Comparison of ENCODE assay signal across 9 mouse cellular contexts in the genomic region with DNA sequence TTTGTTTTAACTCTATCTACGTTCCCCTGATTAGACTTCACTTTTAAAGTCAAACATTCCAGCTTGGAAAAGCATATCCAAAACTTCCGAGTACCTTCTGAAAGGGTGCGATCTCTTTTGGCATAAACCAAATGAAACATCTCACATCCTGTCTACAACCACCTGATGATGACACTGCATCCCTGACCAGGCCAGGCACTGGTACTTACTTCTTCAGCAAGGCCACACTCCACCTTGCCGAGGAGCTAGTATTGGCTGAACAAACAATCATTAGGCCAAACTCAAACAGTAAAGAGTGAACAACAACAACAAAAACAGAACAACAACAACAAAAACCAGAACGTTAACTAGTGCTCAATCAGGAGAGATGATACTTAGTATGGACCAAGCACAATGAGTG. TPM values are rescaled to one million over a fixed set of nuclear protein-coding genes. Genes with fewer than 3 reads are reported as not detected.
DNase-seq lines count a peak whose midpoint lies in the region; ATAC-seq and TF ChIP-seq lines count a peak whose summit lies in the region.
"Had no signal": no experiment of that assay in that cellular context is flagged by ENCODE, and none has a peak within 500 bp of the region (broad histone marks: within the 10 kb centered on the region; RNA-seq: fewer than 3 reads in every experiment).

No protein-coding gene starts in this region.

- H3K79me2 ChIP-seq in liver, adult 2 months (ENCODE audit: control insufficient read depth, insufficient read depth, low read length) = peaks cover 29% of the 10 kb centered on the region; the same call in 1 of the 2 replicates

- peak overlapping the region; percentile 61 for H3K27ac ChIP-seq in liver, adult 2 months (replicated peaks; ENCODE audit: insufficient read depth, low read depth, low read length)
- no peak overlapping the region for H3K27ac ChIP-seq in embryonic fibroblast, embryonic 13.5 days (ENCODE audit: insufficient read depth, low read length)
- H3K27ac ChIP-seq in limb, embryonic 10.5 days = peak overlapping the region; percentile 94
- no peak overlapping the region for H3K27ac ChIP-seq in neural tube, embryonic 12.5 days

- H3K27me3 ChIP-seq in liver, adult 2 months (ENCODE audit: control insufficient read depth, insufficient read depth, low read length) = no peaks in the 10 kb centered on the region
- H3K27me3 ChIP-seq in limb, embryonic 10.5 days (ENCODE audit: low read depth, poor library complexity, severe bottlenecking) = no peaks in the 10 kb centered on the region
- no peaks in the 10 kb centered on the region for H3K27me3 ChIP-seq in neural tube, embryonic 12.5 days (replicated peaks)

- no peak for TF ChIP-seq POLR2A in liver, adult 2 months (IDR thresholded peaks at IDR 0.05; ENCODE audit: extremely low read depth, insufficient read depth, low read length)
- TF ChIP-seq POLR2A in embryonic fibroblast, embryonic 13.5 days (IDR thresholded peaks at IDR 0.05; ENCODE audit: low read depth, low read length) = no peak

- peaks cover 26% of the 10 kb centered on the region for H3K4me1 ChIP-seq in liver, adult 2 months (ENCODE audit: control insufficient read depth, insufficient read depth, low read length)
- peaks cover 4% of the 10 kb centered on the region for H3K4me1 ChIP-seq in embryonic fibroblast, embryonic 13.5 days (ENCODE audit: control insufficient read depth, insufficient read depth, low read length)
- H3K4me1 ChIP-seq in limb, embryonic 10.5 days = peaks cover 27% of the 10 kb centered on the region
- peaks cover 29% of the 10 kb centered on the region for H3K4me1 ChIP-seq in neural tube, embryonic 12.5 days

- peak; percentile 57 for DNase-seq in liver, adult 2 months (ENCODE audit: extremely low read depth, low read depth, low spot score)
- DNase-seq in liver = no peak
- DNase-seq in limb, embryonic 10.5 days (ENCODE audit: low spot score) = no peak
- DNase-seq in gastrocnemius, adult 18-20 months (ENCODE audit: low spot score) = no peak
- no peak for DNase-seq in frontal cortex, adult 2 months (ENCODE audit: extremely low spot score in 1 of 2, low spot score in 1 of 2)
- DNase-seq: embryo, embryonic 11 days had no signal

- peak overlapping the region; percentile 62 for H3K9ac ChIP-seq in liver, adult 2 months (ENCODE audit: low read depth, low read length)
- peak overlapping the region; percentile 92 for H3K9ac ChIP-seq in neural tube, embryonic 12.5 days

- H3K36me3 ChIP-seq in liver, adult 2 months (ENCODE audit: control insufficient read depth, insufficient read depth, low read length) = peaks cover 19% of the 10 kb centered on the region
- H3K36me3 ChIP-seq in limb, embryonic 10.5 days = peaks cover 43% of the 10 kb centered on the region
- H3K36me3 ChIP-seq in neural tube, embryonic 12.5 days = peaks cover 7% of the 10 kb centered on the region

- no peak for ATAC-seq in neural tube, embryonic 12.5 days (ENCODE audit: low FRiP score, low read depth)
- ATAC-seq in megakaryocyte-erythroid progenitor cell, adult 5-6 weeks (replicated peaks; ENCODE audit: low FRiP score, low TSS enrichment, poor library complexity, severe bottlenecking) = no peak

- peak overlapping the region; percentile 72 for H3K4me2 ChIP-seq in neural tube, embryonic 12.5 days (replicated peaks)

- H3K4me3 ChIP-seq in liver, adult 2 months (ENCODE audit: insufficient read depth, low read depth, low read length) = peak overlapping the region; percentile 78
- peak overlapping the region; percentile 90 for H3K4me3 ChIP-seq in embryonic fibroblast, embryonic 13.5 days (ENCODE audit: insufficient read depth, low read length)
- peak overlapping the region; percentile 87 for H3K4me3 ChIP-seq in limb, embryonic 10.5 days
- H3K4me3 ChIP-seq in neural tube, embryonic 12.5 days = peak overlapping the region; percentile 76

- no peak for TF ChIP-seq CTCF in liver, adult 2 months (IDR thresholded peaks at IDR 0.05; ENCODE audit: low read depth, low read length)
- TF ChIP-seq CTCF in embryonic fibroblast, embryonic 13.5 days (IDR thresholded peaks at IDR 0.05; ENCODE audit: borderline replicate concordance, insufficient read depth, low read length) = no peak

- H3K9me3 ChIP-seq in limb, embryonic 10.5 days (replicated peaks) = no peaks in the 10 kb centered on the region
- H3K9me3 ChIP-seq in neural tube, embryonic 12.5 days = no peaks in the 10 kb centered on the region

- 16% methylated on average over 5 of the region's 5 CpGs for WGBS in liver, adult 2 months
- WGBS in limb, embryonic 10.5 days = 66% methylated on average over 5 of the region's 5 CpGs
- WGBS in neural tube, embryonic 12.5 days = 74% methylated on average over 5 of the region's 5 CpGs

RNA-seq across cellular contexts. Expression of gene Pdia4, which starts 1.9 kb away (rescaled TPM):
- 244 and 280 TPM in 2 replicates for total RNA-seq in liver, adult 2 months (2014; rRNA removed)
- polyA plus RNA-seq in liver, adult 2 months (2012; rRNA removed) = 69.4 and 76.6 TPM in 2 replicates
- polyA plus RNA-seq in embryonic fibroblast, embryonic 13.5 days (2011; ENCODE audit: insufficient read length, low read depth, missing spikeins) = 324 and 337 TPM in 2 replicates
- 284 and 298 TPM in 2 replicates for polyA plus RNA-seq in limb, embryonic 10.5 days (2016; fragmentation: Nextera tagmentation; extraction: Ambion mirVana)
- polyA plus RNA-seq in neural tube, embryonic 12.5 days (2016; fragmentation: Nextera tagmentation; extraction: Ambion mirVana) = 196 and 221 TPM in 2 replicates
- 10 to 100 TPM; 10.2 to 14.4 TPM for total RNA-seq in gastrocnemius, adult 18-20 months (2021)
- 35.8 and 38.1 TPM in 2 replicates for total RNA-seq in megakaryocyte-erythroid progenitor cell, adult 5-6 weeks (2014; fragmentation: Nextera tagmentation)
- total RNA-seq in megakaryocyte-erythroid progenitor cell, adult 5-6 weeks (2017) = 152 and 153 TPM in 2 replicates
- polyA plus RNA-seq in frontal cortex, adult 2 months (2012; rRNA removed) = 35.4 and 36.8 TPM in 2 replicates

RNA-seq across cellular contexts. Expression of gene Zfp786, which starts 19.3 kb away (rescaled TPM):
- 0.07 and 0.28 TPM in 2 replicates for total RNA-seq in liver, adult 2 months (2014; rRNA removed)
- 0.12 and 0.27 TPM in 2 replicates for polyA plus RNA-seq in liver, adult 2 months (2012; rRNA removed)
- 0.60 and 0.72 TPM in 2 replicates for polyA plus RNA-seq in embryonic fibroblast, embryonic 13.5 days (2011; ENCODE audit: insufficient read length, low read depth, missing spikeins)
- polyA plus RNA-seq in limb, embryonic 10.5 days (2016; fragmentation: Nextera tagmentation; extraction: Ambion mirVana) = 5.7 and 5.8 TPM in 2 replicates
- 12.8 and 14.8 TPM in 2 replicates for polyA plus RNA-seq in neural tube, embryonic 12.5 days (2016; fragmentation: Nextera tagmentation; extraction: Ambion mirVana)
- under 1 TPM; 0.73 to 0.76 TPM for total RNA-seq in gastrocnemius, adult 18-20 months (2021)
- 0.87 and 2.4 TPM in 2 replicates for total RNA-seq in megakaryocyte-erythroid progenitor cell, adult 5-6 weeks (2014; fragmentation: Nextera tagmentation)
- total RNA-seq in megakaryocyte-erythroid progenitor cell, adult 5-6 weeks (2017) = 0.70 and 4.2 TPM in 2 replicates
- 2.4 TPM in 2 replicates for polyA plus RNA-seq in frontal cortex, adult 2 months (2012; rRNA removed)

RNA-seq across cellular contexts. Expression of gene Zfp398, which starts 24.1 kb away (rescaled TPM):
- total RNA-seq in liver, adult 2 months (2014; rRNA removed) = 4.0 and 4.6 TPM in 2 replicates
- polyA plus RNA-seq in liver, adult 2 months (2012; rRNA removed) = 3.3 and 4.5 TPM in 2 replicates
- 6.4 and 8.1 TPM in 2 replicates for polyA plus RNA-seq in embryonic fibroblast, embryonic 13.5 days (2011; ENCODE audit: insufficient read length, low read depth, missing spikeins)
- 7.1 and 9.1 TPM in 2 replicates for polyA plus RNA-seq in limb, embryonic 10.5 days (2016; fragmentation: Nextera tagmentation; extraction: Ambion mirVana)
- 13.4 and 14.5 TPM in 2 replicates for polyA plus RNA-seq in neural tube, embryonic 12.5 days (2016; fragmentation: Nextera tagmentation; extraction: Ambion mirVana)
- 1 to 10 TPM; 4.7 to 5.6 TPM for total RNA-seq in gastrocnemius, adult 18-20 months (2021)
- 18.4 and 19.4 TPM in 2 replicates for total RNA-seq in megakaryocyte-erythroid progenitor cell, adult 5-6 weeks (2014; fragmentation: Nextera tagmentation)
- total RNA-seq in megakaryocyte-erythroid progenitor cell, adult 5-6 weeks (2017) = 15.7 and 20.1 TPM in 2 replicates
- polyA plus RNA-seq in frontal cortex, adult 2 months (2012; rRNA removed) = 14.3 and 15.4 TPM in 2 replicates

Comparison
In these comparisons a context has a peak if more than half of its experiments do, and no peak if none do; other contexts are left out.
1. H3K27ac ChIP-seq: peak in liver, adult 2 months (single experiment) and limb, embryonic 10.5 days (single experiment); none in embryonic fibroblast, embryonic 13.5 days (single experiment) and neural tube, embryonic 12.5 days (single experiment).
2. Peak in every context shown above with its lines, with median percentiles within 50 percentile points of each other: H3K4me3 ChIP-seq.